12 mouse cellular contexts compared by ENCODE assay signal in the genomic region with DNA sequence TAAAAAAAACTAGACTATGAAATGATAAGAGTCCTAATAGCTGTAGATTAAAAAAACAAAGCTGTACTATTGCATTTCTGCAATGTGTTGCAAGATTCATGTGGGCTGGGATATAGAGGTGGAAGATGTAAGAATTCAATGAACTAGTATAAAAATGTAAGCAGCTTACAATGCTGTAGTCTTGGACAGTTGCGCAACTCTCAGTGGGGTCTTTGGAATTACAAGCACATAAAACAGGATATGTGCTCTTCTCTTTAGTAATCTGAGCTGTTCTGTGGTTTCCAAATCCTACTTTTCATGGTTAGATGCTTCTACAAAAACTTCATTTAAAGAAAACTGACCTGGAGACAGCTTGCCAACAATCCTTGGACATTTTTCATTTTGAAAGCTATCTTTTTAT.
"Had no signal": no experiment of that assay in that cellular context is flagged by ENCODE, and none has a peak within 500 bp of the region (broad histone marks: within the 10 kb centered on the region; RNA-seq: fewer than 3 reads in every experiment).

No protein-coding gene starts in this region.

- H3K4me2 ChIP-seq: midbrain, embryonic 12.5 days had no signal

- H3K9ac ChIP-seq: liver, embryonic 14.5 days; midbrain, embryonic 12.5 days had no signal

- H3K9me3 ChIP-seq: midbrain, embryonic 12.5 days had no signal

- H3K27me3 ChIP-seq: midbrain, embryonic 12.5 days had no signal

- DNase-seq: kidney, adult 11 months; kidney, postnatal 10 days; liver; lung, adult 18-20 months; lung, postnatal 4 days; right cerebral cortex, postnatal 14 days; thymus, postnatal 36 days had no signal

- H3K4me3 ChIP-seq: left cerebral cortex, adult 2 months; midbrain, embryonic 12.5 days had no signal

- H3K27ac ChIP-seq: left cerebral cortex, adult 2 months; liver, embryonic 14.5 days; midbrain, embryonic 12.5 days had no signal

- H3K36me3 ChIP-seq: midbrain, embryonic 12.5 days had no signal

- H3K4me1 ChIP-seq: midbrain, embryonic 12.5 days had no signal

- ATAC-seq: lung, postnatal 0 days; midbrain, embryonic 16.5 days had no signal
